ENCODE assay signal across 9 mouse cellular contexts in the genomic region with DNA sequence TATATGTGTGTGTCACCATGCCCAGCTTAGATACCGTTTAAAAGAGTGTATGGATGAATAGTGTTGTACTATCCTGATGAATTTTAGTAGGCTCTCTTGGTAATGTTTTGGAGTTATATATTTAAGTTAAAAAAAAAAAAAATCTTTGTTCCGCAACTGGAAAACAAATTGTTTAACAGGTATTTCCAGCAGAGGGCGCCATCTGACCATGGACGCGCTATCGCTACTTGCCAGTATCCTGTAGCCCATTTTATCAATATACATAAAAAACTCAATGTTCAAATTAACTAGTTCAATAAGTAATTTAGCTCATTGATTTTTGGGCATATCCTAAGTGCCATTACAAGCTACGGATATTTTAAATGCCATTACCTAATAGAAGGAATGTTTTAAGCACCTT. TPM values are rescaled to one million over a fixed set of nuclear protein-coding genes. Genes with fewer than 3 reads are reported as not detected.
DNase-seq lines count a peak whose midpoint lies in the region; ATAC-seq and TF ChIP-seq lines count a peak whose summit lies in the region.
"Had no signal": no experiment of that assay in that cellular context is flagged by ENCODE, and none has a peak within 500 bp of the region (broad histone marks: within the 10 kb centered on the region; RNA-seq: fewer than 3 reads in every experiment).

No protein-coding gene starts in this region.

- no peaks in the 10 kb centered on the region for H3K4me1 ChIP-seq in hindbrain, embryonic 11.5 days (replicated peaks; ENCODE audit: control insufficient read depth, insufficient read depth, low read length)
- H3K4me1 ChIP-seq in hindbrain, embryonic 12.5 days: 0 out of 2 replicates have a peak, but pooled peaks cover 2% of the 10 kb centered on the region
- H3K4me1 ChIP-seq in cortical plate, adult 2 months (ENCODE audit: control insufficient read depth, insufficient read depth, low read length): no peaks in the 10 kb centered on the region

- TF ChIP-seq POLR2A in cortical plate, adult 2 months (IDR thresholded peaks at IDR 0.05; ENCODE audit: extremely low read depth, insufficient read depth, low read length): no peak

- H3K27me3 ChIP-seq in hindbrain, embryonic 11.5 days (ENCODE audit: control insufficient read depth, insufficient read depth, low read length): no peaks in the 10 kb centered on the region
- H3K27me3 ChIP-seq in hindbrain, embryonic 12.5 days: no peaks in the 10 kb centered on the region
- H3K27me3 ChIP-seq: neural tube, embryonic 12.5 days had no signal

- H3K4me3 ChIP-seq in hindbrain, embryonic 11.5 days (ENCODE audit: low read depth, low read length): no peak overlapping the region
- H3K4me3 ChIP-seq in hindbrain, embryonic 12.5 days: no peak overlapping the region
- no peak overlapping the region for H3K4me3 ChIP-seq in cortical plate, adult 2 months (ENCODE audit: insufficient read depth, low read length)
- H3K4me3 ChIP-seq: neural tube, embryonic 12.5 days had no signal

- DNase-seq in hindbrain, embryonic 11.5 days (ENCODE audit: low spot score): peak; percentile 87
- DNase-seq in B cell, adult 2 months: peak; percentile 72 to 75
- DNase-seq in Muller cell, postnatal 12 days (ENCODE audit: inconsistent ontology term): peak; percentile 22
- DNase-seq in kidney, postnatal 36 days: peak; percentile 57 to 86
- DNase-seq in lung, postnatal 36 days: peak; percentile 77
- peak; percentile 28 to 40 for DNase-seq in thymus, postnatal 36 days

- no peak overlapping the region for H3K27ac ChIP-seq in hindbrain, embryonic 11.5 days (ENCODE audit: low read depth, low read length)
- H3K27ac ChIP-seq in hindbrain, embryonic 12.5 days: no peak overlapping the region
- no peak overlapping the region for H3K27ac ChIP-seq in cortical plate, adult 2 months (ENCODE audit: insufficient read depth, low read length)
- H3K27ac ChIP-seq: neural tube, embryonic 12.5 days had no signal

- H3K9me3 ChIP-seq in hindbrain, embryonic 11.5 days (ENCODE audit: control insufficient read depth, low read length): no peaks in the 10 kb centered on the region
- no peaks in the 10 kb centered on the region for H3K9me3 ChIP-seq in hindbrain, embryonic 12.5 days (replicated peaks)
- H3K9me3 ChIP-seq: neural tube, embryonic 12.5 days had no signal

- no peak overlapping the region for H3K9ac ChIP-seq in hindbrain, embryonic 11.5 days (ENCODE audit: low read depth, low read length)
- no peak overlapping the region for H3K9ac ChIP-seq in hindbrain, embryonic 12.5 days
- H3K9ac ChIP-seq: neural tube, embryonic 12.5 days had no signal

- H3K4me2 ChIP-seq in hindbrain, embryonic 11.5 days (replicated peaks; ENCODE audit: low read depth, low read length): no peak overlapping the region
- no peak overlapping the region for H3K4me2 ChIP-seq in hindbrain, embryonic 12.5 days (replicated peaks)
- H3K4me2 ChIP-seq: neural tube, embryonic 12.5 days had no signal

- H3K36me3 ChIP-seq in hindbrain, embryonic 11.5 days (ENCODE audit: control insufficient read depth, insufficient read depth, low read length): no peaks in the 10 kb centered on the region
- H3K36me3 ChIP-seq in hindbrain, embryonic 12.5 days: no peaks in the 10 kb centered on the region
- H3K36me3 ChIP-seq: neural tube, embryonic 12.5 days had no signal

- no peak for ATAC-seq in hindbrain, embryonic 11.5 days (ENCODE audit: low FRiP score)
- no peak for ATAC-seq in hindbrain, embryonic 12.5 days (ENCODE audit: low FRiP score)

- WGBS in hindbrain, embryonic 11.5 days: 4% methylated on average over 7 of the region's 7 CpGs
- 4% methylated on average over 7 of the region's 7 CpGs for WGBS in hindbrain, embryonic 12.5 days

- peak; percentile 83 for TF ChIP-seq CTCF in cortical plate, adult 2 months (IDR thresholded peaks at IDR 0.05; ENCODE audit: extremely low read depth, insufficient read depth, low read length)

RNA-seq across cellular contexts. Expression of a gene that starts 14.8 kb away (rescaled TPM):
- 321 and 323 TPM in 2 replicates for polyA plus RNA-seq in hindbrain, embryonic 11.5 days (2014; fragmentation: Nextera tagmentation; extraction: Ambion mirVana)
- polyA plus RNA-seq in hindbrain, embryonic 12.5 days (2016; fragmentation: Nextera tagmentation; extraction: Ambion mirVana): 291 and 295 TPM in 2 replicates
- polyA plus RNA-seq in cortical plate, adult 2 months (2012; rRNA removed): 113 and 114 TPM in 2 replicates

Comparison
In these comparisons a context has a peak if more than half of its experiments do, and no peak if none do; other contexts are left out.
1. DNase-seq: peak in every context shown above with its lines; median percentile 87 in hindbrain, embryonic 11.5 days; 77 in lung, postnatal 36 days; 74 in B cell, adult 2 months; 72 in kidney, postnatal 36 days; 34 in thymus, postnatal 36 days; 22 in Muller cell, postnatal 12 days.